Mouse (Mus musculus) testis, adult 2 months (tissue): ENCODE measurements around the gene Cdh15. TPM values are rescaled to one million over a fixed set of nuclear protein-coding genes. Genes with fewer than 3 reads are reported as not detected.
A peak's percentile ranks its signal among the peaks of the same experiment; 100 is the strongest.

ENCODE experiments used
- H3K27ac ChIP-seq: fragments of 200-500 bp; 2 replicates; pipeline ENCODE4 v1.5.1; 2012; ENCODE audit warnings: low read depth, low read length; ENCODE audit not compliant: control insufficient read depth, insufficient read depth
- H3K27me3 ChIP-seq: fragments of 200-500 bp; 2 replicates; pipeline ENCODE4 v1.6.1; 2012; ENCODE audit warnings: mild to moderate bottlenecking, low read length, moderate library complexity; ENCODE audit not compliant: control insufficient read depth, insufficient read depth
- H3K36me3 ChIP-seq: fragments of 200-500 bp; 2 replicates; pipeline ENCODE4 v1.6.1; 2012; ENCODE audit warnings: mild to moderate bottlenecking, low read length; ENCODE audit not compliant: control insufficient read depth, insufficient read depth
- H3K4me1 ChIP-seq: fragments of 200-500 bp; 2 replicates; pipeline ENCODE4 v1.6.1; 2012; ENCODE audit warnings: low read length; ENCODE audit not compliant: control insufficient read depth, insufficient read depth
- H3K4me3 ChIP-seq: fragments of 200-500 bp; 2 replicates; pipeline ENCODE4 v1.5.1; 2012; ENCODE audit warnings: low read depth, mild to moderate bottlenecking, low read length, moderate library complexity, mixed read lengths; ENCODE audit not compliant: control insufficient read depth
- CTCF ChIP-seq: fragments of 200-500 bp; IDR thresholded peaks from 2 replicates; pipeline ENCODE4 v1.5.1; 2012; ENCODE audit warnings: low read depth, mild to moderate bottlenecking, inconsistent platforms, low read length, moderate library complexity; ENCODE audit not compliant: control insufficient read depth, insufficient read depth, insufficient replicate concordance
- POLR2A ChIP-seq: fragments of 200-500 bp; IDR thresholded peaks from 2 replicates; pipeline ENCODE4 v1.6.1; 2012; ENCODE audit warnings: low read depth, mild to moderate bottlenecking, inconsistent platforms, low read length, moderate library complexity; ENCODE audit not compliant: control insufficient read depth
- polyA plus RNA-seq: library from polyadenylated mRNA; depleted of rRNA; stranded (reverse); fragments of >200 nt; gene quantifications from 2 replicates; pipeline ENCODE4 v1.2.3, GENCODE M21; 2012

The Cdh15 gene
- polyA plus RNA-seq, 1 experiment: 0.12 TPM

- Histone ChIP-seq H3K36me3 (no peaks in the 10 kb centered on the region), H3K4me1 (peaks cover 13% of the 10 kb centered on the region), H3K27me3 (no peaks in the 10 kb centered on the region), H3K27ac (no peak overlapping the region), H3K4me3 (no peak overlapping the region)
- TF ChIP-seq CTCF (no peak), POLR2A (no peak)
Observed at GRCm38 (mm10) chr8:122867982-122868381, 20.2 kb downstream of the Cdh15 start.

- Histone ChIP-seq H3K27me3 (no peaks in the 10 kb centered on the region), H3K4me1 (peaks cover 6% of the 10 kb centered on the region; the same call in 1 of the 2 replicates), H3K4me3 (peak overlapping the region; percentile 64), H3K27ac (no peak overlapping the region), H3K36me3 (no peaks in the 10 kb centered on the region)
- no peak for TF ChIP-seq POLR2A
- no peak for TF ChIP-seq CTCF
Observed at GRCm38 (mm10) chr8:122870377-122870863, 22.7 kb downstream of the Cdh15 start.

GRCm38 (mm10) chr8:122871663-122872062 is 23.9 kb downstream of the Cdh15 start:
- H3K27me3 ChIP-seq: no peaks in the 10 kb centered on the region
- no peak for TF ChIP-seq CTCF
- H3K4me3 ChIP-seq: no peak overlapping the region
- H3K4me1 ChIP-seq: peaks cover 6% of the 10 kb centered on the region; the same call in 1 of the 2 replicates
- H3K36me3 ChIP-seq: no peaks in the 10 kb centered on the region
- H3K27ac ChIP-seq: no peak overlapping the region

- Histone ChIP-seq H3K4me3 (no peak overlapping the region), H3K36me3 (no peaks in the 10 kb centered on the region), H3K27me3 (no peaks in the 10 kb centered on the region), H3K4me1 (peaks cover 6% of the 10 kb centered on the region; the same call in 1 of the 2 replicates), H3K27ac (no peak overlapping the region)
- TF ChIP-seq POLR2A (no peak), CTCF (no peak)
Observed at GRCm38 (mm10) chr8:122873171-122873570, 25.4 kb downstream of the Cdh15 start.

- Histone ChIP-seq H3K27me3 (no peaks in the 10 kb centered on the region), H3K4me1 (no peaks in the 10 kb centered on the region; the same call in 1 of the 2 replicates), H3K4me3 (no peak overlapping the region), H3K27ac (no peak overlapping the region), H3K36me3 (no peaks in the 10 kb centered on the region)
- TF ChIP-seq POLR2A: no peak
- TF ChIP-seq CTCF: no peak
Observed at GRCm38 (mm10) chr8:122875186-122875585, 27.4 kb downstream of the Cdh15 start.

GRCm38 (mm10) chr8:122878231-122878630 is 30.5 kb downstream of the Cdh15 start:
- no peak for TF ChIP-seq POLR2A
- no peak for TF ChIP-seq CTCF
- Histone ChIP-seq H3K4me3 (no peak overlapping the region), H3K4me1 (no peaks in the 10 kb centered on the region), H3K27ac (no peak overlapping the region), H3K27me3 (no peaks in the 10 kb centered on the region), H3K36me3 (no peaks in the 10 kb centered on the region)

- Histone ChIP-seq H3K27ac (no peak overlapping the region), H3K27me3 (no peaks in the 10 kb centered on the region), H3K4me3 (no peak overlapping the region), H3K36me3 (peaks cover 1% of the 10 kb centered on the region; the same call in 1 of the 2 replicates), H3K4me1 (no peaks in the 10 kb centered on the region)
- no peak for TF ChIP-seq POLR2A
- no peak for TF ChIP-seq CTCF
Observed at GRCm38 (mm10) chr8:122880302-122880701, 32.5 kb downstream of the Cdh15 start.

GRCm38 (mm10) chr8:122883671-122884070 is 35.9 kb downstream of the Cdh15 start:
- Histone ChIP-seq H3K27ac (no peak overlapping the region), H3K36me3 (peaks cover 1% of the 10 kb centered on the region; the same call in 1 of the 2 replicates), H3K27me3 (no peaks in the 10 kb centered on the region), H3K4me1 (no peaks in the 10 kb centered on the region), H3K4me3 (no peak overlapping the region)
- TF ChIP-seq CTCF: no peak
- TF ChIP-seq POLR2A: no peak
